Mouse (Mus musculus) megakaryocyte progenitor cell, adult 5-6 weeks (primary cell): Measurements from ENCODE around the gene Pgp. TPM values are rescaled to one million over a fixed set of nuclear protein-coding genes. Genes with fewer than 3 reads are reported as not detected.

ENCODE experiments used
- ATAC-seq: replicated peaks from 2 replicates; pipeline ENCODE4 v1.8.0; 2016; ENCODE audit warnings: mild to moderate bottlenecking, moderate TSS enrichment, inconsistent platforms; ENCODE audit not compliant: poor library complexity
- total RNA-seq, 2 experiments: library from RNA; stranded (forward) in 1 of 2; stranded (reverse) in 1 of 2; fragments of 157-497, 149-512 nt in 1 of 2; fragments of 200-1000 nt in 1 of 2; gene quantifications; 2 replicates each; pipeline versions ENCODE4 v1.2.3 to v1.2.4; 2015 to 2017

Gene Pgp
- total RNA-seq, 2 experiments from 2014 or later, result 16.6 to 25.4 TPM

DNA sequence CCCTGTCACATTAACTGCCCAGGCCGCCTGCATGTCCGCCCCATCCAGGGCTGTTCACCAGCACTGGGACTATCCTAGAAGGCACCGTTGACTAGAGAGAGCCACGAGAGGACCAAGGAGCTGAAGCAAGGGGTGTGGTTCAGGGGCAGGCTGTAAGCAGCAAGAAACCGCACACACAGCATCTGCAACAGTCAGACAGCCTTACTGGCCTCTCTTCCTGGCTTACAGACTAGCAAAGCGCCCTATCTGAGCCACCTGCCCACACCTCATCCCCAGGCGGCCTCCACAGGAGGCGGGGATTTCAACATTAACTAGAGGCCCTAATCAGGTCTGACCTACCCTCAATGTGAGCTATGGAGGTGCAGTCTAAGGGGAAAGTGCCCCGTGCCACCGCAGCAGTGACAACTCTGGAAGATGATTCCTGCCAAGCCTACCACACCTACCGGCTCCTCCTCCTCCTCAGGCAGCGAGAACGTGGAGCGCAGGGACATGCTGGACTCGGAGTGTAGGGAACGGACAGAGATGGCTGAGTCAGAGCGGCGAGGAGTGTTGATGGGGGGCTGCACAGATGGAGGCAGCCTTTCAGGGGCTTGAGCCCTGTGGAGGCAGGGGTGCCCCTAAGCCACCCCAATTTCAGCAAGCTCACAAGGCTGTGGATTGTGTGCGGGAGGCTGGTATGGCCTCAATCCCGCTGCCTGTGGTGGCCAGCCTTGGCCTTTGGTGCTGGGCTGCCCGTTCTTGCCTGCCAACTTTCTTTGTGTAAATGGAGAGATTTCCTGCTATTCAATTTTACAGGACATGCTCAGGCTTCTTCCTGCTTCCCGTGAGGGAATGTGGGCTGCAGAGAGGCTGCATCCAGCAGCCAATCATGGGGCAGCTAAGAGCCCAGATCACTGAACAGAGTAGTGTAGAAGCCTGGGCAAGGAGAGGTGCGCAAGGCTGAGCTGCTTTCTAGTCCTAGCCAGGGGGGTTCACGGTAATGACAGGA lies 44.4 kb downstream of the Pgp start:
- 0 out of 2 replicates have a peak, but pooled peaks have one; percentile 4 for ATAC-seq

DNA sequence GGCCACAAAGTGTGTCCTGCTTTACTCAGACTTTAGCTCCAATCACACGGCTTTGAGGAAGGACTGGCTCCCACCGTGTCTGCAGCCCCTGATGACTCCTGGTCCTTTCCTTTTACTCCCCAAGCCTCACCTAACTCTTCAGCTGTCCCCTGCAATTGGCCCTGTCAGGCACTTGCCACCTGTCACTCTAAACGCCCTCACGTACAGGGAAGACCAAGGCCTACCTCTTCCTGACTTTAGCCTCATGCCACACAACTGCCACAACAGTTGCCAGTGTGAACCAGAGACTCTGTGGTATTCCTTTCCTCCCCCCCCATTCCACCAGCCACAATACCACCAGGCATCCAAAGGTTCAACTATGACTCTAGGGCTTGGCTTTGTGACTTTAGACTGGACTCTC lies 50.3 kb downstream of the Pgp start:
- ATAC-seq, result no peak

Other genes with a start within 250 kb of the Pgp start
- gene Tedc2, start 249.5 kb upstream of the Pgp start, total RNA-seq (2015), result 7.8 and 10.2 TPM in 2 replicates
- gene Tedc2, start 249.5 kb upstream of the Pgp start, total RNA-seq (2017), result 13.9 and 16.2 TPM in 2 replicates
- 21.2 and 22.7 TPM in 2 replicates for gene Ccnf, start 218.9 kb upstream of the Pgp start, total RNA-seq (2015)
- 27.4 and 40.3 TPM in 2 replicates for gene Ccnf, start 218.9 kb upstream of the Pgp start, total RNA-seq (2017)
- gene Abca17, start 119.3 kb upstream of the Pgp start, total RNA-seq (2015), result 0.24 TPM in 1 of 2 replicates, not detected in the other
- gene Abca17, start 119.3 kb upstream of the Pgp start, total RNA-seq (2017), result 0.03 TPM in 1 of 2 replicates, not detected in the other
- 18.6 and 20.4 TPM in 2 replicates for gene Abca3, start 118.4 kb upstream of the Pgp start, total RNA-seq (2015)
- gene Abca3, start 118.4 kb upstream of the Pgp start, total RNA-seq (2017), result 13.8 and 15.5 TPM in 2 replicates
- gene Rnps1, start 55.8 kb upstream of the Pgp start, total RNA-seq (2015), result 143 and 154 TPM in 2 replicates
- 187 and 191 TPM in 2 replicates for gene Rnps1, start 55.8 kb upstream of the Pgp start, total RNA-seq (2017)
- 58.5 and 67.8 TPM in 2 replicates for gene Eci1, start 43.8 kb upstream of the Pgp start, total RNA-seq (2015)
- gene Eci1, start 43.8 kb upstream of the Pgp start, total RNA-seq (2017), result 27.7 and 32.6 TPM in 2 replicates
- 0.94 and 3.5 TPM in 2 replicates for gene Dnase1l2, start 27.3 kb upstream of the Pgp start, total RNA-seq (2015)
- gene Dnase1l2, start 27.3 kb upstream of the Pgp start, total RNA-seq (2017), result 2.9 and 4.0 TPM in 2 replicates
- gene E4f1, start 79 bp upstream of the Pgp start, total RNA-seq (2015), result 23.3 and 27.5 TPM in 2 replicates
- gene E4f1, start 79 bp upstream of the Pgp start, total RNA-seq (2017), result 13.6 and 18.7 TPM in 2 replicates
- gene Bricd5, start 3.5 kb downstream of the Pgp start, total RNA-seq (2015), result 0.35 and 0.81 TPM in 2 replicates
- not detected in 2 replicates for gene Bricd5, start 3.5 kb downstream of the Pgp start, total RNA-seq (2017)
- 9.2 TPM in 2 replicates for gene Mlst8, start 8.7 kb downstream of the Pgp start, total RNA-seq (2015)
- 14.9 and 28.9 TPM in 2 replicates for gene Mlst8, start 8.7 kb downstream of the Pgp start, total RNA-seq (2017)
- gene Caskin1, start 18.2 kb downstream of the Pgp start, total RNA-seq (2015), result not detected in 2 replicates
- not detected in 2 replicates for gene Caskin1, start 18.2 kb downstream of the Pgp start, total RNA-seq (2017)
- gene Traf7, start 57.5 kb downstream of the Pgp start, total RNA-seq (2015), result 50.9 and 54.7 TPM in 2 replicates
- 91.7 and 98.9 TPM in 2 replicates for gene Traf7, start 57.5 kb downstream of the Pgp start, total RNA-seq (2017)
- gene Rab26, start 63.8 kb downstream of the Pgp start, total RNA-seq (2015), result 0.12 and 0.17 TPM in 2 replicates
- gene Rab26, start 63.8 kb downstream of the Pgp start, total RNA-seq (2017), result 0.14 and 0.71 TPM in 2 replicates
- gene Pkd1, start 79.4 kb downstream of the Pgp start, total RNA-seq (2015), result 7.4 and 10.6 TPM in 2 replicates
- 6.2 and 15.1 TPM in 2 replicates for gene Pkd1, start 79.4 kb downstream of the Pgp start, total RNA-seq (2017)
- gene Tsc2, start 162.2 kb downstream of the Pgp start, total RNA-seq (2015), result 64.3 and 66.9 TPM in 2 replicates
- 52.1 and 54.1 TPM in 2 replicates for gene Tsc2, start 162.2 kb downstream of the Pgp start, total RNA-seq (2017)
- 5.7 and 6.7 TPM in 2 replicates for gene Nthl1, start 162.3 kb downstream of the Pgp start, total RNA-seq (2015)
- 12.0 and 13.6 TPM in 2 replicates for gene Nthl1, start 162.3 kb downstream of the Pgp start, total RNA-seq (2017)
- gene Slc9a3r2, start 179.9 kb downstream of the Pgp start, total RNA-seq (2015), result 1.2 and 2.6 TPM in 2 replicates
- gene Slc9a3r2, start 179.9 kb downstream of the Pgp start, total RNA-seq (2017), result 1.4 and 1.6 TPM in 2 replicates
- not detected in 2 replicates for gene Npw, start 188.1 kb downstream of the Pgp start, total RNA-seq (2015)
- gene Npw, start 188.1 kb downstream of the Pgp start, total RNA-seq (2017), result not detected in 2 replicates
- gene Zfp598, start 199.3 kb downstream of the Pgp start, total RNA-seq (2015), result 25.0 and 29.1 TPM in 2 replicates
- 21.3 and 22.6 TPM in 2 replicates for gene Zfp598, start 199.3 kb downstream of the Pgp start, total RNA-seq (2017)
- not detected in 2 replicates for gene Syngr3, start 219.6 kb downstream of the Pgp start, total RNA-seq (2015)
- gene Syngr3, start 219.6 kb downstream of the Pgp start, total RNA-seq (2017), result not detected in 2 replicates
- 22.4 and 23.6 TPM in 2 replicates for gene Gfer, start 225.8 kb downstream of the Pgp start, total RNA-seq (2015)
- 37.2 and 62.7 TPM in 2 replicates for gene Gfer, start 225.8 kb downstream of the Pgp start, total RNA-seq (2017)
- gene Noxo1, start 225.8 kb downstream of the Pgp start, total RNA-seq (2015), result 2.6 and 3.4 TPM in 2 replicates
- 1.0 and 1.2 TPM in 2 replicates for gene Noxo1, start 225.8 kb downstream of the Pgp start, total RNA-seq (2017)
- 27.6 and 36.8 TPM in 2 replicates for gene Tbl3, start 237.3 kb downstream of the Pgp start, total RNA-seq (2015)
- gene Tbl3, start 237.3 kb downstream of the Pgp start, total RNA-seq (2017), result 41.1 and 45.3 TPM in 2 replicates
- gene Rnf151, start 247.7 kb downstream of the Pgp start, total RNA-seq (2015), result 0.20 TPM in 1 of 2 replicates, not detected in the other
- not detected in 2 replicates for gene Rnf151, start 247.7 kb downstream of the Pgp start, total RNA-seq (2017)
- 5,974 and 6,144 TPM in 2 replicates for gene Rps2, start 247.7 kb downstream of the Pgp start, total RNA-seq (2015)
- 1,525 and 1,766 TPM in 2 replicates for gene Rps2, start 247.7 kb downstream of the Pgp start, total RNA-seq (2017)